Mouse (Mus musculus): ENCODE measurements around the gene Pmpca. TPM values are rescaled to one million over a fixed set of nuclear protein-coding genes. Genes with fewer than 3 reads are reported as not detected.

The Pmpca gene
- polyA plus RNA-seq, 1 experiment from 2014 or later: 97.6 TPM

- 97% methylated on average over 4 of the region's 4 CpGs for WGBS
- peaks cover 49% of the 10 kb centered on the region for H3K36me3 ChIP-seq
- H3K9ac ChIP-seq: no peak overlapping the region
- H3K27me3 ChIP-seq: no peaks in the 10 kb centered on the region
- peaks cover 54% of the 10 kb centered on the region for H3K4me1 ChIP-seq (replicated peaks)
- H3K4me2 ChIP-seq: no peak overlapping the region
- no peaks in the 10 kb centered on the region for H3K9me3 ChIP-seq
- no peak overlapping the region for H3K4me3 ChIP-seq
- no peak for ATAC-seq (ENCODE audit: low read depth)
- H3K27ac ChIP-seq (replicated peaks): no peak overlapping the region
Observed at GRCm38 (mm10) chr2:26441261-26441660, 52.1 kb downstream of the Pmpca start.

GRCm38 (mm10) chr2:26441688-26442087 is 52.5 kb downstream of the Pmpca start:
- Histone ChIP-seq H3K4me1 (replicated peaks) (peaks cover 57% of the 10 kb centered on the region), H3K4me2 (no peak overlapping the region), H3K9me3 (no peaks in the 10 kb centered on the region), H3K27me3 (no peaks in the 10 kb centered on the region), H3K27ac (replicated peaks) (no peak overlapping the region), H3K9ac (no peak overlapping the region), H3K36me3 (peaks cover 49% of the 10 kb centered on the region), H3K4me3 (no peak overlapping the region)
- no peak for ATAC-seq (ENCODE audit: low read depth)
- WGBS: 84% methylated on average over 5 of the region's 5 CpGs

DNA sequence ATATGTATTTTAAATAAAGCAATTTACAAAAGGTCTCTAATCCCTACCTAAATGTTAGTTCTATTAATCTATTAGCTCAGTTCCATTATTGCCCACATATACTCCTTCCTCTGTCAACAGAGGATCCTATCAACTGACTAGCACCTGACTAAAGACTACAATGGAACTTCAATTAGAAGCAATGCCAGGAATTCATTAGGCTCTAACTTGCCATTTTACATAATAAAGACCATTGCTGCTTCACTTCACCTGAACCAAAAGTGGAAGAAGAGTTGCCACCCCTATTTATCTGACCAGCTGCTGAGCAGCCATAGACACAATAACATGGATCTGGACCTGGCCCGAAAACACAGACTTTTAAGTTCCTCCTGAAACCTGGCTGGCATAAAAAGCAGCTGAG is 53.7 kb downstream of the Pmpca start:
- H3K27ac ChIP-seq (replicated peaks): no peak overlapping the region
- H3K9ac ChIP-seq: 0 out of 2 replicates have a peak overlapping the region, but pooled peaks have one; percentile 23
- no peaks in the 10 kb centered on the region for H3K27me3 ChIP-seq
- H3K4me1 ChIP-seq (replicated peaks): peaks cover 57% of the 10 kb centered on the region
- peak overlapping the region; percentile 13 for H3K4me2 ChIP-seq
- 63% methylated on average over 1 of the region's 1 CpGs for WGBS
- no peak overlapping the region for H3K4me3 ChIP-seq
- peaks cover 40% of the 10 kb centered on the region for H3K36me3 ChIP-seq
- no peak for ATAC-seq (ENCODE audit: low read depth)
- H3K9me3 ChIP-seq: no peaks in the 10 kb centered on the region

- H3K27me3 ChIP-seq: no peaks in the 10 kb centered on the region
- 71% methylated on average over 3 of the region's 3 CpGs for WGBS
- peak overlapping the region; percentile 90 for H3K9ac ChIP-seq
- H3K4me2 ChIP-seq: peak overlapping the region; percentile 89
- no peaks in the 10 kb centered on the region for H3K9me3 ChIP-seq
- peaks cover 30% of the 10 kb centered on the region for H3K36me3 ChIP-seq
- peak overlapping the region; percentile 89 for H3K4me3 ChIP-seq
- H3K27ac ChIP-seq (replicated peaks): no peak overlapping the region
- H3K4me1 ChIP-seq (replicated peaks): peaks cover 56% of the 10 kb centered on the region
- no peak for ATAC-seq (ENCODE audit: low read depth)
Observed at GRCm38 (mm10) chr2:26443876-26444275, 54.7 kb downstream of the Pmpca start.

DNA sequence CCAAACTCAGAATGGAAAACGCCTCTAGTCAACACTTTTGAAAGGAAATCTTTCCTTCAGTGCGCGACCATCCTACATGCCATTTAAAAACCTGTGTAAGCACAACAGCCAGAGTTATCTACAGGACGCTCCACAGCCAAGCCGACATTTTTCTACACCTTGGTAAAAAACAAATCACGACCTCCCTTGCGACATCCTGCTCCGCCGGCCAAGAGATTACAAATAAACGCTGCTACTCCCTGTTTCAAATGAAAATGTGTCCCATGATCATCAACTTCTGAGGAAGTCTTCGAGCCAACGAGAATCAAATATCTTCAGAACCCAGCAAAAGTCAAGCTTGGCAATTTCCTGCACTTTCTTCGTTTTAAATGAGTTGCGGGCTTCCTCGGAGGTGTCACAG is 55.2 kb downstream of the Pmpca start:
- no peaks in the 10 kb centered on the region for H3K9me3 ChIP-seq
- peak overlapping the region; percentile 89 for H3K4me3 ChIP-seq
- peak overlapping the region; percentile 90 for H3K9ac ChIP-seq
- H3K4me1 ChIP-seq (replicated peaks): peaks cover 56% of the 10 kb centered on the region
- no peaks in the 10 kb centered on the region for H3K27me3 ChIP-seq
- no peak for ATAC-seq (ENCODE audit: low read depth)
- H3K36me3 ChIP-seq: peaks cover 25% of the 10 kb centered on the region
- H3K27ac ChIP-seq (replicated peaks): peak overlapping the region; percentile 94
- H3K4me2 ChIP-seq: peak overlapping the region; percentile 89
- WGBS: 4% methylated on average over 15 of the region's 15 CpGs

GRCm38 (mm10) chr2:26444946-26445665 is 56.0 kb downstream of the Pmpca start, which contains the start of gene Sec16a:
Gene Sec16a, minus strand, starts transcription at chr2:26445216.
- H3K36me3 ChIP-seq: peaks cover 17% of the 10 kb centered on the region
- no peaks in the 10 kb centered on the region for H3K27me3 ChIP-seq
- peak within 1 kb of the TSS; percentile 89 for H3K4me2 ChIP-seq
- WGBS: 0% methylated on average over 60 of the region's 61 CpGs
- H3K27ac ChIP-seq (replicated peaks): peak within 1 kb of the TSS; percentile 94
- peak; percentile 94 for ATAC-seq (ENCODE audit: low read depth)
- no peaks in the 10 kb centered on the region for H3K9me3 ChIP-seq
- peak within 1 kb of the TSS; percentile 89 for H3K4me3 ChIP-seq
- peaks cover 60% of the 10 kb centered on the region for H3K4me1 ChIP-seq (replicated peaks)
- H3K9ac ChIP-seq: peak within 1 kb of the TSS; percentile 90

DNA sequence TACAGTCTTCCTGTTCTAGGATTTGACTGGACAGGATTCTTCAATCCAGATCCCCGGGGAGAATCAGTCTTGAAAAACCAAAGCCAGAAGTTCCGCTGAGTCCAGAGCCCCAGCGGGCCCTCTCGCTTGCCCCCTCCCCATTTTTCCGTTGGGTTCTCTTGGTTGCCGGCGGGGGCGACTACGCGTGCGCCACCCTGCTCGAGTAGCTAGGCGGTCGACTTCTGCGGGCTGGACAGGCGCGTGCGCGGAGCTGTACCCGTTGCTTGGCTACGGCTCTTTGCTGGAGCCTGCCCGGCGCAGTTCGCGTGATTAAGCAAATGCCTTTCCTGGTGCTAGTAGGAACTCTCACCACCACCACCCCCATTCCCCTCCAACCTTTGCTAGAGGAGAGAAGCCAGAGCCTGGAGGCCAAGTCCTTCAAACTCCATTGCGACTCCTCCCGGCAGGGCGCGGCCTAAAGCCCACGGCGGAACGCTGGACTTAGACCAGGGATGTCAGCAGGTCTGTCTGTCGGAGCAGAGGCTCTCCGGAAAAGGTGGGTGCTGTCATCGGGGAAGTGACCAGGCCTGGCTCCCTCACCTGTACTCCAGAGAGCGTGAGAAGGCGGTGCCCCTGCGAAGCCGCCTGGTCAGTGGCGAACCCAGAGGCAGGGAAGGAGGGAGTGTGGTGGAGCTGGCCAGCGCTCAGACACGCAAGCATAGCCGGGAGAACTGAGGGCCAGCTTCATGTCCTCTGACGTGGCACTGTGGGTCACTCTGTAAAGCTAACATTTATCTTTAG is 56.7 kb downstream of the Pmpca start:
- peaks cover 10% of the 10 kb centered on the region for H3K36me3 ChIP-seq
- peak overlapping the region; percentile 81 for H3K4me2 ChIP-seq
- no peaks in the 10 kb centered on the region for H3K9me3 ChIP-seq
- H3K9ac ChIP-seq: peak overlapping the region; percentile 71
- peak; percentile 93 for ATAC-seq (ENCODE audit: low read depth)
- no peaks in the 10 kb centered on the region for H3K27me3 ChIP-seq
- H3K4me1 ChIP-seq (replicated peaks): peaks cover 60% of the 10 kb centered on the region
- under 1% methylated on average over 44 of the region's 44 CpGs for WGBS
- peak overlapping the region; percentile 89 for H3K4me3 ChIP-seq
- H3K27ac ChIP-seq (replicated peaks): peak overlapping the region; percentile 87

DNA sequence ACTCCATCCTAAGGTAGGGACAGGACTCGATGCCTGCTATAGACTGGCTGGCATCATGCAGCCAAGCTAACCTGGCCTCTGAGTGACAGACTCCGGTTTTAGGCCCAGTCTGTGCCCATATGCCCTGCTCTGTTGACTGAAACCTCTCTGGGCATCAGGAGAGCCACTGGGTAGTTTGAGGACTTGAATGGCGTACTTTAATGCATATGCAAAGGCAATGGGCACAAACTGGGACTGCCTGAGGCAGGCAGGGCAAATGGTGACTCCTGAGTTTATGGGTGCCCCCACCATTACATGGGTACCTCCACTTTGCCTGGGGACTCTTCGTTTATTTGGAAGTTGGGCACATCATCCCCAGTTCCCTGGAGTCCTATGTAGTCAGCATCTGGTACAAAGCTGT is 57.5 kb downstream of the Pmpca start:
- H3K27ac ChIP-seq (replicated peaks): no peak overlapping the region
- no peak for ATAC-seq (ENCODE audit: low read depth)
- no peaks in the 10 kb centered on the region for H3K27me3 ChIP-seq
- peaks cover 60% of the 10 kb centered on the region for H3K4me1 ChIP-seq (replicated peaks)
- H3K4me3 ChIP-seq: peak overlapping the region; percentile 89
- 72% methylated on average over 4 of the region's 4 CpGs for WGBS
- peaks cover 2% of the 10 kb centered on the region for H3K36me3 ChIP-seq
- H3K9ac ChIP-seq: peak overlapping the region; percentile 71
- H3K4me2 ChIP-seq: peak overlapping the region; percentile 81
- no peaks in the 10 kb centered on the region for H3K9me3 ChIP-seq

Other genes starting within 250 kb of the Pmpca start
- gene Lhx3, start 181.1 kb upstream of the Pmpca start, polyA plus RNA-seq (2015; fragmentation: Nextera tagmentation; extraction: Ambion mirVana): 11.8 and 12.5 TPM in 2 replicates
- gene Qsox2, start 151.8 kb upstream of the Pmpca start, polyA plus RNA-seq (2015; fragmentation: Nextera tagmentation; extraction: Ambion mirVana): 13.0 and 13.8 TPM in 2 replicates
- 0.06 and 0.08 TPM in 2 replicates for gene Ccdc187, start 94.8 kb upstream of the Pmpca start, polyA plus RNA-seq (2015; fragmentation: Nextera tagmentation; extraction: Ambion mirVana)
- gene Gpsm1, start 73.8 kb upstream of the Pmpca start, polyA plus RNA-seq (2015; fragmentation: Nextera tagmentation; extraction: Ambion mirVana): 109 and 114 TPM in 2 replicates
- 30.1 and 34.2 TPM in 2 replicates for gene Dnlz, start 37.2 kb upstream of the Pmpca start, polyA plus RNA-seq (2015; fragmentation: Nextera tagmentation; extraction: Ambion mirVana)
- gene Card9, start 28.4 kb upstream of the Pmpca start, polyA plus RNA-seq (2015; fragmentation: Nextera tagmentation; extraction: Ambion mirVana): 1.3 and 2.0 TPM in 2 replicates
- gene Snapc4, start 8.7 kb upstream of the Pmpca start, polyA plus RNA-seq (2015; fragmentation: Nextera tagmentation; extraction: Ambion mirVana): 25.4 and 26.8 TPM in 2 replicates
- 158 and 164 TPM in 2 replicates for gene Entr1, start within 50 bp of the Pmpca start, polyA plus RNA-seq (2015; fragmentation: Nextera tagmentation; extraction: Ambion mirVana)
- gene Inpp5e, start 19.9 kb downstream of the Pmpca start, polyA plus RNA-seq (2015; fragmentation: Nextera tagmentation; extraction: Ambion mirVana): 24.6 and 25.5 TPM in 2 replicates
- gene Sec16a, start 55.9 kb downstream of the Pmpca start, polyA plus RNA-seq (2015; fragmentation: Nextera tagmentation; extraction: Ambion mirVana): 18.4 and 20.7 TPM in 2 replicates
- 19.3 and 20.5 TPM in 2 replicates for gene Notch1, start 127.3 kb downstream of the Pmpca start, polyA plus RNA-seq (2015; fragmentation: Nextera tagmentation; extraction: Ambion mirVana)
- gene Egfl7, start 190.7 kb downstream of the Pmpca start, polyA plus RNA-seq (2015; fragmentation: Nextera tagmentation; extraction: Ambion mirVana): 78.3 and 82.0 TPM in 2 replicates
- not detected in 2 replicates for gene Gm20532, start 197.3 kb downstream of the Pmpca start, polyA plus RNA-seq (2015; fragmentation: Nextera tagmentation; extraction: Ambion mirVana)
- gene Agpat2, start 215.1 kb downstream of the Pmpca start, polyA plus RNA-seq (2015; fragmentation: Nextera tagmentation; extraction: Ambion mirVana): 6.0 and 7.4 TPM in 2 replicates
- 91.8 and 101 TPM in 2 replicates for gene Fam69b, start 239.1 kb downstream of the Pmpca start, polyA plus RNA-seq (2015; fragmentation: Nextera tagmentation; extraction: Ambion mirVana)

Data from neural tube, embryonic 13.5 days (tissue).